Mouse (Mus musculus) cerebellum, postnatal 10 days (tissue): ENCODE results near the gene Adcy10.

ENCODE experiments used
- DNase-seq, 2 experiments: peaks; one replicate each; pipeline ENCODE4 v3.0.0; 2021; ENCODE audit warnings: mixed read lengths in 2 of 2

Adcy10 gene

GRCm38 (mm10) chr1:165484688-165485233 lies at the start of gene Adcy10:
Gene Adcy10, plus strand, starts transcription at chr1:165485183.
- peak in 1 of 2 experiments; percentile 10 for DNase-seq

- no peak for DNase-seq
Measured at GRCm38 (mm10) chr1:165438289-165439021, 46.5 kb upstream of the Adcy10 start.

- no peak for DNase-seq
Measured at GRCm38 (mm10) chr1:165440788-165441187, 44.2 kb upstream of the Adcy10 start.

GRCm38 (mm10) chr1:165441201-165441600 lies 43.8 kb upstream of the Adcy10 start:
- DNase-seq, result no peak

GRCm38 (mm10) chr1:165441719-165442118 lies 43.3 kb upstream of the Adcy10 start:
- DNase-seq, result no peak

GRCm38 (mm10) chr1:165459041-165459502 lies 25.9 kb upstream of the Adcy10 start:
- no peak for DNase-seq

GRCm38 (mm10) chr1:165459503-165460181 lies 25.3 kb upstream of the Adcy10 start:
- peak; percentile 75 to 77 for DNase-seq

- peak; percentile 100 for DNase-seq
Measured at GRCm38 (mm10) chr1:165460360-165460800, 24.6 kb upstream of the Adcy10 start, which contains the start of the genes Dcaf6 and Mpc2. Gene Dcaf6, minus strand, starts transcription at chr1:165460475. Gene Mpc2, plus strand, starts transcription at chr1:165460637.

GRCm38 (mm10) chr1:165460801-165461377 lies 24.1 kb upstream of the Adcy10 start:
- peak; percentile 99 to 100 for DNase-seq

GRCm38 (mm10) chr1:165461681-165462080 lies 23.3 kb upstream of the Adcy10 start:
- DNase-seq, result peak; percentile 33 to 50

GRCm38 (mm10) chr1:165462861-165463260 lies 22.1 kb upstream of the Adcy10 start:
- no peak for DNase-seq

- no peak for DNase-seq
Measured at GRCm38 (mm10) chr1:165464574-165464973, 20.4 kb upstream of the Adcy10 start.

GRCm38 (mm10) chr1:165468971-165469370 lies 16.0 kb upstream of the Adcy10 start:
- no peak for DNase-seq

- no peak for DNase-seq
Measured at GRCm38 (mm10) chr1:165469717-165470116, 15.3 kb upstream of the Adcy10 start.

- no peak for DNase-seq
Measured at GRCm38 (mm10) chr1:165471490-165471889, 13.5 kb upstream of the Adcy10 start.

GRCm38 (mm10) chr1:165486108-165486507 lies 1.1 kb downstream of the Adcy10 start:
- peak; percentile 6 to 10 for DNase-seq

GRCm38 (mm10) chr1:165489197-165489596 lies 4.2 kb downstream of the Adcy10 start:
- no peak for DNase-seq

- peak; percentile 44 to 53 for DNase-seq
Measured at GRCm38 (mm10) chr1:165498856-165499255, 13.9 kb downstream of the Adcy10 start.

- peak; percentile 10 to 17 for DNase-seq
Measured at GRCm38 (mm10) chr1:165503307-165504024, 18.5 kb downstream of the Adcy10 start.

GRCm38 (mm10) chr1:165506303-165506702 lies 21.3 kb downstream of the Adcy10 start:
- no peak for DNase-seq

GRCm38 (mm10) chr1:165510161-165510560 lies 25.2 kb downstream of the Adcy10 start:
- DNase-seq, result peak; percentile 9 to 11

- no peak for DNase-seq
Measured at GRCm38 (mm10) chr1:165520716-165521115, 35.7 kb downstream of the Adcy10 start.
